Mouse (Mus musculus) stomach, postnatal 0 days (tissue): ENCODE measurements at regions not wholly inside any gene's neighbourhood (a gene's known extent, or its start where the extent isn't known, plus 50 kb on each side); places are given as distances from the start of the nearest gene placed in this dataset.

ENCODE experiments used
- ATAC-seq: fragments of 200-750 bp; cut with Nextera tagmentation; 2 replicates; pipeline ENCODE4 v1.8.0; 2017; ENCODE audit not compliant: low FRiP score, low TSS enrichment
- DNase-seq: peaks from one replicate; pipeline ENCODE4 v3.0.0-alpha.2; 2016; ENCODE audit warnings: low spot score
- H3K27ac ChIP-seq: fragments of 300-500 bp; sonication (generic); replicated peaks from 2 replicates; pipeline ENCODE4 v1.5.1; 2014; ENCODE audit warnings: mild to moderate bottlenecking, control low read depth
- H3K27me3 ChIP-seq: fragments of 300-500 bp; sonication (generic); 2 replicates; pipeline ENCODE4 v1.6.1; 2014; ENCODE audit warnings: low read length; ENCODE audit not compliant: control insufficient read depth, insufficient read depth
- H3K36me3 ChIP-seq: fragments of 300-500 bp; sonication (generic); 2 replicates; pipeline ENCODE4 v1.6.1; 2014; ENCODE audit warnings: low read length, mixed read lengths; ENCODE audit not compliant: control insufficient read depth, insufficient read depth
- H3K4me1 ChIP-seq: fragments of 300-500 bp; sonication (generic); replicated peaks from 2 replicates; pipeline ENCODE4 v1.6.1; 2014; ENCODE audit warnings: antibody characterized with exemption; ENCODE audit not compliant: control insufficient read depth, insufficient read depth
- H3K4me2 ChIP-seq: fragments of 300-500 bp; sonication (generic); replicated peaks from 2 replicates; pipeline ENCODE4 v1.6.1; 2014; ENCODE audit warnings: low read depth, mild to moderate bottlenecking, control low read depth, moderate library complexity
- H3K4me3 ChIP-seq: fragments of 300-500 bp; sonication (generic); 2 replicates; pipeline ENCODE4 v1.5.1; 2014; ENCODE audit warnings: low read depth, low read length, control low read depth
- H3K9ac ChIP-seq: fragments of 300-500 bp; sonication (generic); 2 replicates; pipeline ENCODE4 v1.6.1; 2014; ENCODE audit warnings: mild to moderate bottlenecking, low read length, control low read depth, mixed read lengths
- H3K9me3 ChIP-seq: fragments of 300-500 bp; sonication (generic); 2 replicates; pipeline ENCODE4 v1.6.1; 2016; ENCODE audit warnings: low read length; ENCODE audit not compliant: control insufficient read depth
- CTCF ChIP-seq: IDR thresholded peaks from 2 replicates; pipeline ENCODE4 v1.5.1; 2016; ENCODE audit warnings: antibody characterized with exemption, low read depth, mild to moderate bottlenecking, moderate library complexity
- EP300 ChIP-seq: optimal IDR thresholded peaks from 2 replicates; pipeline ENCODE3; 2016; ENCODE audit warnings: antibody characterized with exemption
- WGBS: fragments of 180-500 bp; shearing (Covaris S2); extraction: QIAGEN DNeasy Blood & Tissue Kit; methylation state at CpG from one replicate; pipeline ENCODE4 v1.1.7; 2014; 5-methylcytosine and 5-hydroxymethylcytosine counted together

GRCm38 (mm10) chr5:43181475-43181874 is 51.5 kb upstream of the Cpeb2 start:
- Histone ChIP-seq H3K4me3 (no peak overlapping the region), H3K36me3 (no peaks in the 10 kb centered on the region), H3K27me3 (no peaks in the 10 kb centered on the region), H3K9ac (no peak overlapping the region), H3K27ac (no peak overlapping the region), H3K4me1 (no peaks in the 10 kb centered on the region), H3K9me3 (no peaks in the 10 kb centered on the region), H3K4me2 (no peak overlapping the region)
- TF ChIP-seq CTCF (no peak), EP300 (no peak)
- 75% methylated on average over 8 of the region's 8 CpGs for WGBS
- ATAC-seq (no peak), DNase-seq (no peak)
